Mouse (Mus musculus) megakaryocyte-erythroid progenitor cell, adult 5-6 weeks (primary cell): ENCODE results near the gene Gm10577. TPM values are rescaled to one million over a fixed set of nuclear protein-coding genes. Genes with fewer than 3 reads are reported as not detected.

Source experiments
- ATAC-seq: replicated peaks from 2 replicates; pipeline ENCODE4 v1.8.0; 2016; ENCODE audit warnings: mild to moderate bottlenecking, inconsistent platforms; ENCODE audit not compliant: severe bottlenecking, poor library complexity, low FRiP score, low TSS enrichment
- total RNA-seq, 2 experiments: library from RNA; stranded (forward) in 1 of 2; stranded (reverse) in 1 of 2; fragments of 200-1000, 215-1000 nt in 1 of 2; fragments of >200 nt in 1 of 2; fragmentation: Nextera tagmentation in 1 of 2; gene quantifications; 2 replicates each; pipeline ENCODE4 v1.2.3; 2014 to 2017

The Gm10577 gene
- total RNA-seq (2014; fragmentation: Nextera tagmentation) (not detected in 2 replicates), total RNA-seq (2017) (not detected in 2 replicates)

- ATAC-seq: no peak
These were observed at the start of gene Gm10577 for GRCm38 (mm10) chr4:101020596-101020995. Gene Gm10577, minus strand, starts transcription at chr4:101020696.

GRCm38 (mm10) chr4:101069154-101069971, 48.9 kb upstream of the Gm10577 start:
- ATAC-seq: 0 out of 2 replicates have a peak, but pooled peaks have one; percentile 38

GRCm38 (mm10) chr4:101068786-101069153, 48.3 kb upstream of the Gm10577 start, which contains the start of gene Raver2:
Gene Raver2, plus strand, starts transcription at chr4:101068983.
- ATAC-seq: peak; percentile 69

- ATAC-seq: no peak
These were observed 45.9 kb upstream of the Gm10577 start for GRCm38 (mm10) chr4:101066401-101066800.

- no peak for ATAC-seq
These were observed 41.6 kb upstream of the Gm10577 start for GRCm38 (mm10) chr4:101062146-101062545.

GRCm38 (mm10) chr4:101046576-101046975, 26.1 kb upstream of the Gm10577 start:
- no peak for ATAC-seq

GRCm38 (mm10) chr4:101044149-101044548, 23.7 kb upstream of the Gm10577 start:
- no peak for ATAC-seq

GRCm38 (mm10) chr4:101043691-101044090, 23.2 kb upstream of the Gm10577 start:
- no peak for ATAC-seq

- no peak for ATAC-seq
These were observed 16.7 kb upstream of the Gm10577 start for GRCm38 (mm10) chr4:101037156-101037555.

- ATAC-seq: no peak
These were observed 14.6 kb upstream of the Gm10577 start for GRCm38 (mm10) chr4:101035131-101035530.

- ATAC-seq: no peak
These were observed 12.6 kb upstream of the Gm10577 start for GRCm38 (mm10) chr4:101033047-101033446.

- ATAC-seq: no peak
These were observed 7.4 kb upstream of the Gm10577 start for GRCm38 (mm10) chr4:101027852-101028411.

- no peak for ATAC-seq
These were observed 6.5 kb upstream of the Gm10577 start for GRCm38 (mm10) chr4:101026995-101027394.

- no peak for ATAC-seq
These were observed 6.1 kb upstream of the Gm10577 start for GRCm38 (mm10) chr4:101026566-101026965.

GRCm38 (mm10) chr4:101017806-101018205, 2.7 kb downstream of the Gm10577 start:
- ATAC-seq: no peak

- no peak for ATAC-seq
These were observed 11.4 kb downstream of the Gm10577 start for GRCm38 (mm10) chr4:101009092-101009491.

- no peak for ATAC-seq
These were observed 12.1 kb downstream of the Gm10577 start for GRCm38 (mm10) chr4:101008362-101008769.

GRCm38 (mm10) chr4:101002961-101003360, 17.5 kb downstream of the Gm10577 start:
- no peak for ATAC-seq

- no peak for ATAC-seq
These were observed 19.4 kb downstream of the Gm10577 start for GRCm38 (mm10) chr4:101001073-101001472.

GRCm38 (mm10) chr4:101000622-101001021, 19.9 kb downstream of the Gm10577 start:
- no peak for ATAC-seq

GRCm38 (mm10) chr4:100998906-100999305, 21.6 kb downstream of the Gm10577 start:
- ATAC-seq: no peak
